Mouse (Mus musculus) kidney, adult 2 months (tissue): ENCODE data around the gene Zfp788.

Source experiments
- CTCF ChIP-seq: fragments of 200-500 bp; conservative IDR thresholded peaks from 2 replicates; pipeline ENCODE4 v1.5.1; 2011; ENCODE audit warnings: low read depth, mild to moderate bottlenecking, control low read depth, low read length, moderate library complexity, mixed read lengths; ENCODE audit not compliant: insufficient read depth, insufficient read length
- POLR2A ChIP-seq: fragments of 200-500 bp; IDR thresholded peaks from one replicate; pipeline ENCODE4 v1.6.1; 2011; ENCODE audit warnings: low read depth, low read length, control low read depth

- TF ChIP-seq CTCF (no peak), POLR2A (no peak)
Measured at GRCm38 (mm10) chr7:41611654-41612053, 21.3 kb upstream of the Zfp788 start.
